Mouse (Mus musculus): Measurements from ENCODE around the gene Fgfrl1.
A peak's percentile ranks its signal among the peaks of the same experiment; 100 is the strongest.

- TF ChIP-seq CTCF (IDR thresholded peaks at IDR 0.05; ENCODE audit: low read depth) (peak; percentile 64), EP300 (optimal IDR thresholded peaks at IDR 0.05) (no peak)
Measured at GRCm38 (mm10) chr5:108679909-108680308, 12.3 kb upstream of the Fgfrl1 start.
